Comparison of ENCODE assay signal across 9 mouse cellular contexts in the genomic region with DNA sequence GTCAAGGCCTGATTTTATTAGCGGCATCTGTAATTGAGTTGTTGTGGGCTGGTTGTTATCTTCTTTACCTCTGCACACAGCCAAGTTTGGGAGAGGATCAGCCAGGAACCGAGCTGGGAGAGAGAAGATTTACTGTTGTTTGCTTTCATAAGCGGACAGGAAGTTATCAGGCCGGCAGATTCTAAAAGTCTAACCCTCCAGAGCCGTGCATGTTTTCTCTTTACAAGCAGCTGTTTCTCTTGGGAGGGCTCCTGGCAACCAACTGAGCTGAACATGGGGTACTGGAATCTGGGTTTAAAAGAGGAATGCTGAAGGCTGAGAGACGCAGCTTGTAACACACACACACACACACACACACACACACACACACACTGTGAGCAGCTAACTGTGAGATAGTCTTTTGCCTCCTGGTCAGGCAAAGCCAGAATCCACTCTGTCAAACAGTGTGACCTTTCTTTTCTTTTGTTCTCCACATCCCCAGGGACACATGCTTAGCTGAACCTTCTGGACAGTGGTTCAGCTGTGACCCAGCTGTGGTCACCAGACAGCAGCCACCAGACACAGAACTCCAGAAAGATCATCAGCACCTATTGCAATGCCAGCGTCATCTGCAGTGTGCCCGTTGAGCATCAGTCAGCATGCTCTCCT.
DNase-seq lines count a peak whose midpoint lies in the region; ATAC-seq and TF ChIP-seq lines count a peak whose summit lies in the region.
"Had no signal": no experiment of that assay in that cellular context is flagged by ENCODE, and none has a peak within 500 bp of the region (broad histone marks: within the 10 kb centered on the region; RNA-seq: fewer than 3 reads in every experiment).

No protein-coding gene starts in this region.

- peak overlapping the region; percentile 19 for H3K27ac ChIP-seq in hindbrain, embryonic 10.5 days
- H3K27ac ChIP-seq in hindbrain, embryonic 14.5 days: no peak overlapping the region
- H3K27ac ChIP-seq in hindbrain, embryonic 16.5 days (ENCODE audit: low read depth, low read length): 0 out of 2 replicates have a peak overlapping the region, but pooled peaks have one; percentile 5
- peak overlapping the region; percentile 22; the same call in 1 of the 2 replicates for H3K27ac ChIP-seq in lung, embryonic 14.5 days (ENCODE audit: low read depth)
- H3K27ac ChIP-seq in small intestine, adult 2 months (ENCODE audit: insufficient read depth, low read depth, low read length): peak overlapping the region; percentile 42; the same call in 1 of the 2 replicates
- H3K27ac ChIP-seq: midbrain, embryonic 12.5 days had no signal

- H3K27me3 ChIP-seq in hindbrain, embryonic 10.5 days (ENCODE audit: insufficient read depth, poor library complexity, severe bottlenecking): no peaks in the 10 kb centered on the region
- no peaks in the 10 kb centered on the region for H3K27me3 ChIP-seq in hindbrain, embryonic 14.5 days (ENCODE audit: control insufficient read depth, insufficient read depth, low read length)
- H3K27me3 ChIP-seq in hindbrain, embryonic 16.5 days (replicated peaks; ENCODE audit: control insufficient read depth, insufficient read depth, low read length): no peaks in the 10 kb centered on the region
- H3K27me3 ChIP-seq in lung, embryonic 14.5 days (ENCODE audit: insufficient read depth, low read length): no peaks in the 10 kb centered on the region
- no peaks in the 10 kb centered on the region for H3K27me3 ChIP-seq in small intestine, adult 2 months (ENCODE audit: control insufficient read depth, insufficient read depth, low read length)
- H3K27me3 ChIP-seq: midbrain, embryonic 12.5 days had no signal

- WGBS in hindbrain, embryonic 10.5 days: 55% methylated on average over 8 of the region's 8 CpGs
- 52% methylated on average over 8 of the region's 8 CpGs for WGBS in hindbrain, embryonic 14.5 days
- 39% methylated on average over 8 of the region's 8 CpGs for WGBS in hindbrain, embryonic 16.5 days
- 23% methylated on average over 8 of the region's 8 CpGs for WGBS in lung, embryonic 14.5 days
- 30% methylated on average over 8 of the region's 8 CpGs for whole genome bisulfite sequencing in small intestine, adult 2 months

- H3K36me3 ChIP-seq in hindbrain, embryonic 10.5 days: no peaks in the 10 kb centered on the region
- no peaks in the 10 kb centered on the region for H3K36me3 ChIP-seq in hindbrain, embryonic 14.5 days (replicated peaks; ENCODE audit: control insufficient read depth, insufficient read depth)
- H3K36me3 ChIP-seq in hindbrain, embryonic 16.5 days (ENCODE audit: control insufficient read depth, insufficient read depth, low read length): no peaks in the 10 kb centered on the region
- no peaks in the 10 kb centered on the region for H3K36me3 ChIP-seq in lung, embryonic 14.5 days (ENCODE audit: insufficient read depth)
- no peaks in the 10 kb centered on the region for H3K36me3 ChIP-seq in small intestine, adult 2 months (ENCODE audit: control insufficient read depth, insufficient read depth, low read length)
- H3K36me3 ChIP-seq: midbrain, embryonic 12.5 days had no signal

- H3K4me1 ChIP-seq in hindbrain, embryonic 10.5 days (replicated peaks): peaks cover 15% of the 10 kb centered on the region
- H3K4me1 ChIP-seq in hindbrain, embryonic 14.5 days (replicated peaks; ENCODE audit: control insufficient read depth, insufficient read depth, low read length): no peaks in the 10 kb centered on the region
- peaks cover 6% of the 10 kb centered on the region; the same call in 1 of the 2 replicates for H3K4me1 ChIP-seq in hindbrain, embryonic 16.5 days (ENCODE audit: control insufficient read depth, insufficient read depth, low read depth, low read length)
- H3K4me1 ChIP-seq in lung, embryonic 14.5 days (ENCODE audit: insufficient read depth): peaks cover 13% of the 10 kb centered on the region; the same call in 1 of the 2 replicates
- no peaks in the 10 kb centered on the region for H3K4me1 ChIP-seq in small intestine, adult 2 months (ENCODE audit: control insufficient read depth, insufficient read depth, insufficient read length, low read length)
- H3K4me1 ChIP-seq: midbrain, embryonic 12.5 days had no signal

- H3K9ac ChIP-seq in hindbrain, embryonic 14.5 days: no peak overlapping the region
- H3K9ac ChIP-seq in hindbrain, embryonic 16.5 days (ENCODE audit: low read depth, low read length): no peak overlapping the region
- no peak overlapping the region for H3K9ac ChIP-seq in lung, embryonic 14.5 days
- H3K9ac ChIP-seq: midbrain, embryonic 12.5 days had no signal

- H3K4me3 ChIP-seq in hindbrain, embryonic 10.5 days: no peak overlapping the region
- H3K4me3 ChIP-seq in hindbrain, embryonic 14.5 days (replicated peaks; ENCODE audit: low read length): no peak overlapping the region
- H3K4me3 ChIP-seq in hindbrain, embryonic 16.5 days (ENCODE audit: low read length): no peak overlapping the region
- no peak overlapping the region for H3K4me3 ChIP-seq in lung, embryonic 14.5 days (ENCODE audit: low read depth, low read length)
- H3K4me3 ChIP-seq in small intestine, adult 2 months (ENCODE audit: low read depth, low read length): no peak overlapping the region
- H3K4me3 ChIP-seq: midbrain, embryonic 12.5 days had no signal

- TF ChIP-seq POLR2A in small intestine, adult 2 months (IDR thresholded peaks at IDR 0.05; ENCODE audit: low read depth, low read length): no peak

- TF ChIP-seq CTCF in lung, embryonic 14.5 days (IDR thresholded peaks at IDR 0.05; ENCODE audit: low read depth): no peak
- TF ChIP-seq CTCF in small intestine, adult 2 months (IDR thresholded peaks at IDR 0.05; ENCODE audit: extremely low read depth, insufficient read length, insufficient replicate concordance, low read depth, low read length): no peak

- ATAC-seq in hindbrain, embryonic 14.5 days (ENCODE audit: low FRiP score): no peak
- 0 out of 2 replicates have a peak, but pooled peaks have one; percentile 24 for ATAC-seq in hindbrain, embryonic 16.5 days
- ATAC-seq in lung, embryonic 14.5 days (ENCODE audit: insufficient read depth): peak; percentile 78
- no peak for ATAC-seq in frontal cortex, adult (ENCODE audit: low TSS enrichment)

- no peak overlapping the region for H3K4me2 ChIP-seq in hindbrain, embryonic 14.5 days (replicated peaks)
- H3K4me2 ChIP-seq in hindbrain, embryonic 16.5 days (ENCODE audit: low read length): no peak overlapping the region
- H3K4me2 ChIP-seq in lung, embryonic 14.5 days: peak overlapping the region; percentile 1; the same call in 1 of the 2 replicates
- H3K4me2 ChIP-seq: midbrain, embryonic 12.5 days had no signal

- DNase-seq in hindbrain, embryonic 10.5 days (ENCODE audit: low spot score): peak; percentile 42
- DNase-seq in hindbrain, embryonic 14.5 days (ENCODE audit: low spot score): no peak
- peak; percentile 34 to 36 for DNase-seq in gastrocnemius, adult 8-10 months (ENCODE audit: low spot score in 2 of 2)
- peak; percentile 78 for DNase-seq in lung, embryonic 14.5 days
- DNase-seq in spleen, postnatal 14 days (ENCODE audit: low spot score in 2 of 2): no peak

- no peaks in the 10 kb centered on the region for H3K9me3 ChIP-seq in hindbrain, embryonic 10.5 days
- H3K9me3 ChIP-seq in hindbrain, embryonic 14.5 days (ENCODE audit: control insufficient read depth, low read length): no peaks in the 10 kb centered on the region
- no peaks in the 10 kb centered on the region for H3K9me3 ChIP-seq in hindbrain, embryonic 16.5 days (ENCODE audit: control insufficient read depth, low read length)
- H3K9me3 ChIP-seq in lung, embryonic 14.5 days (ENCODE audit: low read depth, low read length): no peaks in the 10 kb centered on the region
- H3K9me3 ChIP-seq: midbrain, embryonic 12.5 days had no signal

Comparison
In these comparisons a context has a peak if more than half of its experiments do, and no peak if none do; other contexts are left out.
1. DNase-seq: peak in hindbrain, embryonic 10.5 days (single experiment), gastrocnemius, adult 8-10 months (2 of 2) and lung, embryonic 14.5 days (single experiment); none in hindbrain, embryonic 14.5 days (single experiment) and spleen, postnatal 14 days (0 of 2).
2. ATAC-seq: peak in hindbrain, embryonic 16.5 days (single experiment) and lung, embryonic 14.5 days (single experiment); none in hindbrain, embryonic 14.5 days (single experiment) and frontal cortex, adult (single experiment).